Mouse (Mus musculus): ENCODE measurements around the gene Ccdc88c. TPM values are rescaled to one million over a fixed set of nuclear protein-coding genes. Genes with fewer than 3 reads are reported as not detected.

Gene Ccdc88c
- polyA plus RNA-seq, 1 experiment from 2014 or later, result 2.3 TPM

MicroRNAs encoded within 50 kb of the gene (microRNA counts, 519-probe panel; counts per million panel counts)
- microRNA mmu-miR-1190, result not detected

Small RNA genes lying within 50 kb of the gene (microRNA-seq; reads per million reads assigned to microRNA genes)
- gene Mir1190, result not detected

Other genes with a start within 250 kb of the Ccdc88c start
- 2.8 and 3.4 TPM in 2 replicates for gene Dglucy, start 250.0 kb downstream of the Ccdc88c start, polyA plus RNA-seq (2016; fragmentation: Nextera tagmentation; extraction: Ambion mirVana)
- gene Gpr68, start 120.9 kb downstream of the Ccdc88c start, polyA plus RNA-seq (2016; fragmentation: Nextera tagmentation; extraction: Ambion mirVana), result 4.4 and 6.2 TPM in 2 replicates
- gene Ppp4r3a, start 54.6 kb upstream of the Ccdc88c start, polyA plus RNA-seq (2016; fragmentation: Nextera tagmentation; extraction: Ambion mirVana), result 49.1 and 51.3 TPM in 2 replicates

All from heart, embryonic 12.5 days (tissue).